Mouse (Mus musculus) macrophage (primary cell): ENCODE data around the gene Adgrg5. TPM values are rescaled to one million over a fixed set of nuclear protein-coding genes. Genes with fewer than 3 reads are reported as not detected.

Experiments
- H3K27ac ChIP-seq: fragments of 350-480 bp; formaldehyde crosslinking; 2 replicates; pipeline ENCODE4 v1.9.0; 2021
- H3K36me3 ChIP-seq: fragments of 350-480 bp; formaldehyde crosslinking; 2 replicates; pipeline ENCODE4 v1.9.0; 2021; ENCODE audit errors: inconsistent target
- H3K4me3 ChIP-seq: fragments of 350-480 bp; formaldehyde crosslinking; 2 replicates; pipeline ENCODE4 v1.9.0; 2021; ENCODE audit errors: inconsistent target
- H3K79me2 ChIP-seq: fragments of 350-480 bp; formaldehyde crosslinking; 2 replicates; pipeline ENCODE4 v1.9.0; 2021; ENCODE audit errors: inconsistent target
- WGBS: methylation state at CpG from one replicate; pipeline ENCODE4 v1.1.7; 2026; ENCODE audit warnings: inconsistent platforms; ENCODE audit not compliant: missing documents; 5-methylcytosine and 5-hydroxymethylcytosine counted together
- polyA plus RNA-seq: library from polyadenylated mRNA; stranded (reverse); fragments of 250-400 nt; gene quantifications from 3 replicates; pipeline ENCODE4 v1.2.4, GENCODE M21; 2018; ENCODE audit warnings: inconsistent platforms

The Adgrg5 gene
- polyA plus RNA-seq, 1 experiment from 2014 or later = 0.06 TPM

GRCm38 (mm10) chr8:94967554-94967953 is 44.1 kb downstream of the Adgrg5 start:
- Histone ChIP-seq H3K4me3 (no peak overlapping the region), H3K79me2 (no peaks in the 10 kb centered on the region), H3K36me3 (no peaks in the 10 kb centered on the region), H3K27ac (no peak overlapping the region)
- WGBS = 80% methylated on average over 3 of the region's 3 CpGs

- H3K27ac ChIP-seq = no peak overlapping the region
- 35% methylated on average over 9 of the region's 9 CpGs for WGBS
Measured at GRCm38 (mm10) chr8:94973270-94973669, 49.8 kb downstream of the Adgrg5 start.

GRCm38 (mm10) chr8:94973786-94974185 is 50.3 kb downstream of the Adgrg5 start:
- H3K79me2 ChIP-seq = no peaks in the 10 kb centered on the region
- H3K27ac ChIP-seq = no peak overlapping the region
- no peak overlapping the region for H3K4me3 ChIP-seq
- H3K36me3 ChIP-seq = no peaks in the 10 kb centered on the region
- 79% methylated on average over 9 of the region's 9 CpGs for WGBS

More at GRCm38 (mm10) chr8:94973270-94973669, 49.8 kb downstream of the Adgrg5 start:
- no peaks in the 10 kb centered on the region for H3K36me3 ChIP-seq
- H3K79me2 ChIP-seq = no peaks in the 10 kb centered on the region
- no peak overlapping the region for H3K4me3 ChIP-seq

GRCm38 (mm10) chr8:94974467-94975165 is 51.1 kb downstream of the Adgrg5 start, which contains the start of gene Adgrg1:
Gene Adgrg1, plus strand, starts transcription at chr8:94974751.
- 64% methylated on average over 7 of the region's 7 CpGs for WGBS
- no peaks in the 10 kb centered on the region for H3K36me3 ChIP-seq
- H3K79me2 ChIP-seq = no peaks in the 10 kb centered on the region
- H3K27ac ChIP-seq = no peak within 1 kb of the TSS
- H3K4me3 ChIP-seq = no peak within 1 kb of the TSS

- H3K4me3 ChIP-seq = no peak overlapping the region
- no peak overlapping the region for H3K27ac ChIP-seq
- no peaks in the 10 kb centered on the region for H3K79me2 ChIP-seq
- H3K36me3 ChIP-seq = no peaks in the 10 kb centered on the region
- 19% methylated on average over 17 of the region's 17 CpGs for WGBS
Measured at GRCm38 (mm10) chr8:94976651-94977417, 53.3 kb downstream of the Adgrg5 start.

GRCm38 (mm10) chr8:94978131-94978530 is 54.6 kb downstream of the Adgrg5 start:
- no peak overlapping the region for H3K27ac ChIP-seq
- no peaks in the 10 kb centered on the region for H3K79me2 ChIP-seq
- no peak overlapping the region for H3K4me3 ChIP-seq
- 22% methylated on average over 9 of the region's 9 CpGs for WGBS
- H3K36me3 ChIP-seq = no peaks in the 10 kb centered on the region

GRCm38 (mm10) chr8:94978593-94979319 is 55.3 kb downstream of the Adgrg5 start:
- Histone ChIP-seq H3K79me2 (no peaks in the 10 kb centered on the region), H3K27ac (no peak overlapping the region), H3K4me3 (no peak overlapping the region), H3K36me3 (no peaks in the 10 kb centered on the region)
- 8% methylated on average over 13 of the region's 13 CpGs for WGBS

GRCm38 (mm10) chr8:94980176-94980575 is 56.7 kb downstream of the Adgrg5 start:
- Histone ChIP-seq H3K4me3 (no peak overlapping the region), H3K36me3 (no peaks in the 10 kb centered on the region), H3K79me2 (no peaks in the 10 kb centered on the region), H3K27ac (no peak overlapping the region)
- WGBS = 57% methylated on average over 5 of the region's 5 CpGs

- H3K4me3 ChIP-seq = no peak overlapping the region
- H3K79me2 ChIP-seq = no peaks in the 10 kb centered on the region
- H3K36me3 ChIP-seq = no peaks in the 10 kb centered on the region
- no peak overlapping the region for H3K27ac ChIP-seq
- 40% methylated on average over 8 of the region's 8 CpGs for WGBS
Measured at GRCm38 (mm10) chr8:94980976-94981375, 57.5 kb downstream of the Adgrg5 start.

- 45% methylated on average over 7 of the region's 7 CpGs for WGBS
- H3K36me3 ChIP-seq = no peaks in the 10 kb centered on the region
- no peak overlapping the region for H3K4me3 ChIP-seq
- no peak overlapping the region for H3K27ac ChIP-seq
- no peaks in the 10 kb centered on the region for H3K79me2 ChIP-seq
Measured at GRCm38 (mm10) chr8:94981848-94982247, 58.4 kb downstream of the Adgrg5 start.

- Histone ChIP-seq H3K27ac (no peak overlapping the region), H3K36me3 (no peaks in the 10 kb centered on the region), H3K79me2 (no peaks in the 10 kb centered on the region), H3K4me3 (no peak overlapping the region)
- WGBS = 22% methylated on average over 4 of the region's 5 CpGs
Measured at GRCm38 (mm10) chr8:94983146-94983545, 59.7 kb downstream of the Adgrg5 start.

- H3K79me2 ChIP-seq = no peaks in the 10 kb centered on the region
- H3K36me3 ChIP-seq = no peaks in the 10 kb centered on the region
- H3K27ac ChIP-seq = no peak overlapping the region
- H3K4me3 ChIP-seq = no peak overlapping the region
- WGBS = 16% methylated on average over 8 of the region's 10 CpGs
Measured at GRCm38 (mm10) chr8:94983881-94984516, 60.5 kb downstream of the Adgrg5 start.

GRCm38 (mm10) chr8:94985023-94985422 is 61.5 kb downstream of the Adgrg5 start:
- WGBS = 42% methylated on average over 6 of the region's 6 CpGs
- Histone ChIP-seq H3K4me3 (no peak overlapping the region), H3K79me2 (no peaks in the 10 kb centered on the region), H3K27ac (no peak overlapping the region), H3K36me3 (no peaks in the 10 kb centered on the region)

- H3K27ac ChIP-seq = no peak overlapping the region
- no peaks in the 10 kb centered on the region for H3K79me2 ChIP-seq
- WGBS = 31% methylated on average over 4 of the region's 5 CpGs
- H3K4me3 ChIP-seq = no peak overlapping the region
- no peaks in the 10 kb centered on the region for H3K36me3 ChIP-seq
Measured at GRCm38 (mm10) chr8:94986676-94987075, 63.2 kb downstream of the Adgrg5 start.
